Mouse (Mus musculus) heart, adult 2 months (tissue): Measurements from ENCODE around the gene Zfp786.

Experiments
- CTCF ChIP-seq: fragments of 200-600 bp; IDR thresholded peaks from 2 replicates; pipeline ENCODE4 v1.8.1; 2022; ENCODE audit warnings: antibody characterized with exemption, mild to moderate bottlenecking, moderate library complexity
- EP300 ChIP-seq: fragments of 200-500 bp; IDR thresholded peaks from 2 replicates; pipeline ENCODE4 v1.6.1; 2011; ENCODE audit warnings: low read depth, low read length, control low read depth; ENCODE audit not compliant: insufficient read depth
- POLR2A ChIP-seq: fragments of 200-500 bp; IDR thresholded peaks from 2 replicates; pipeline ENCODE4 v1.6.1; 2011; ENCODE audit warnings: mild to moderate bottlenecking, low read depth, low read length, control low read depth; ENCODE audit not compliant: insufficient read depth

- TF ChIP-seq CTCF = no peak; the same call in 1 of the 2 replicates
- peak; percentile 99 for TF ChIP-seq POLR2A
- TF ChIP-seq EP300 = peak; percentile 88; the same call in 1 of the 2 replicates
These were observed 42.5 kb downstream of the Zfp786 start for GRCm38 (mm10) chr6:47787941-47788736.
